Mouse (Mus musculus) intestine, postnatal 0 days (tissue): Measurements from ENCODE around the gene Plpp3. TPM values are rescaled to one million over a fixed set of nuclear protein-coding genes. Genes with fewer than 3 reads are reported as not detected.

Source experiments
- ATAC-seq: fragments of 200-750 bp; cut with Nextera tagmentation; 2 replicates; pipeline ENCODE4 v1.8.0; 2017; ENCODE audit warnings: mild to moderate bottlenecking, moderate TSS enrichment, moderate library complexity
- H3K27ac ChIP-seq: fragments of 300-500 bp; sonication (generic); 2 replicates; pipeline ENCODE4 v1.5.1; 2014; ENCODE audit warnings: mild to moderate bottlenecking, low read depth, low read length, moderate library complexity
- H3K27me3 ChIP-seq: fragments of 300-500 bp; sonication (generic); replicated peaks from 2 replicates; pipeline ENCODE4 v1.6.1; 2014; ENCODE audit warnings: low read length, mixed read lengths; ENCODE audit not compliant: control insufficient read depth, insufficient read depth
- H3K36me3 ChIP-seq: fragments of 300-500 bp; sonication (generic); 2 replicates; pipeline ENCODE4 v1.6.1; 2014; ENCODE audit warnings: mild to moderate bottlenecking, moderate library complexity; ENCODE audit not compliant: control insufficient read depth, insufficient read depth
- H3K4me1 ChIP-seq: fragments of 300-500 bp; sonication (generic); replicated peaks from 2 replicates; pipeline ENCODE4 v1.6.1; 2014; ENCODE audit warnings: antibody characterized with exemption, low read length, mixed read lengths; ENCODE audit not compliant: control insufficient read depth, insufficient read depth
- H3K4me2 ChIP-seq: fragments of 300-500 bp; sonication (generic); replicated peaks from 2 replicates; pipeline ENCODE4 v1.6.1; 2014; ENCODE audit warnings: low read depth, mild to moderate bottlenecking, moderate library complexity
- H3K4me3 ChIP-seq: fragments of 300-500 bp; sonication (generic); 2 replicates; pipeline ENCODE4 v1.5.1; 2014; ENCODE audit warnings: low read depth, low read length
- H3K9ac ChIP-seq: fragments of 300-500 bp; sonication (generic); 2 replicates; pipeline ENCODE4 v1.6.1; 2014; ENCODE audit warnings: mild to moderate bottlenecking, low read depth, low read length
- H3K9me3 ChIP-seq: fragments of 300-500 bp; sonication (generic); 2 replicates; pipeline ENCODE4 v1.6.1; 2016; ENCODE audit warnings: mixed run types; ENCODE audit not compliant: control insufficient read depth
- CTCF ChIP-seq: sonication (generic); IDR thresholded peaks from 2 replicates; pipeline ENCODE4 v1.5.1; 2016; ENCODE audit warnings: low read depth, mild to moderate bottlenecking, control low read depth, antibody characterized with exemption, moderate library complexity
- WGBS: fragments of 180-500 bp; shearing (Covaris S2); extraction: QIAGEN DNeasy Blood & Tissue Kit; methylation state at CpG from one replicate; pipeline ENCODE4 v1.1.7; 2014; 5-methylcytosine and 5-hydroxymethylcytosine counted together
- polyA plus RNA-seq: library from polyadenylated mRNA; unstranded; fragments of >200 nt; fragmentation: Nextera tagmentation; extraction: Ambion mirVana; gene quantifications from 2 replicates; pipeline ENCODE4 v1.2.1, GENCODE M21; 2015

Plpp3 gene
- polyA plus RNA-seq, 1 experiment from 2014 or later = 84.1 TPM

- no peak for TF ChIP-seq CTCF
- Histone ChIP-seq H3K27ac (no peak overlapping the region), H3K4me2 (no peak overlapping the region), H3K9me3 (no peaks in the 10 kb centered on the region), H3K9ac (no peak overlapping the region), H3K4me3 (no peak overlapping the region), H3K36me3 (peaks cover 7% of the 10 kb centered on the region; the same call in 1 of the 2 replicates), H3K4me1 (no peaks in the 10 kb centered on the region), H3K27me3 (no peaks in the 10 kb centered on the region)
- whole genome bisulfite sequencing = 74% methylated on average over 3 of the region's 3 CpGs
- ATAC-seq = no peak
Observed at GRCm38 (mm10) chr4:105171432-105171831, 14.3 kb downstream of the Plpp3 start.

- TF ChIP-seq CTCF = no peak
- peaks cover 7% of the 10 kb centered on the region for H3K36me3 ChIP-seq
- H3K4me2 ChIP-seq = no peak overlapping the region
- no peaks in the 10 kb centered on the region for H3K4me1 ChIP-seq
- no peak overlapping the region for H3K4me3 ChIP-seq
- no peak overlapping the region for H3K27ac ChIP-seq
- no peak overlapping the region for H3K9ac ChIP-seq
- ATAC-seq = no peak
- no peaks in the 10 kb centered on the region for H3K27me3 ChIP-seq
- WGBS = 89% methylated on average over 4 of the region's 4 CpGs
- H3K9me3 ChIP-seq = no peaks in the 10 kb centered on the region
Observed at GRCm38 (mm10) chr4:105174778-105175177, 17.6 kb downstream of the Plpp3 start.

GRCm38 (mm10) chr4:105175255-105176035, 18.3 kb downstream of the Plpp3 start:
- Histone ChIP-seq H3K27me3 (no peaks in the 10 kb centered on the region), H3K36me3 (peaks cover 7% of the 10 kb centered on the region), H3K4me3 (no peak overlapping the region), H3K4me2 (no peak overlapping the region), H3K9me3 (no peaks in the 10 kb centered on the region), H3K4me1 (no peaks in the 10 kb centered on the region), H3K9ac (no peak overlapping the region), H3K27ac (no peak overlapping the region)
- no peak for TF ChIP-seq CTCF
- 74% methylated on average over 16 of the region's 16 CpGs for WGBS
- no peak for ATAC-seq

GRCm38 (mm10) chr4:105181014-105181658, 24.0 kb downstream of the Plpp3 start:
- no peak for ATAC-seq
- Histone ChIP-seq H3K4me2 (no peak overlapping the region), H3K4me1 (0 out of 2 replicates have a peak, but pooled peaks cover 2% of the 10 kb centered on the region), H3K27me3 (no peaks in the 10 kb centered on the region), H3K4me3 (no peak overlapping the region), H3K9ac (no peak overlapping the region), H3K9me3 (no peaks in the 10 kb centered on the region), H3K27ac (no peak overlapping the region), H3K36me3 (peaks cover 7% of the 10 kb centered on the region; the same call in 1 of the 2 replicates)
- TF ChIP-seq CTCF = no peak
- 73% methylated on average over 15 of the region's 16 CpGs for WGBS

- Histone ChIP-seq H3K4me1 (0 out of 2 replicates have a peak, but pooled peaks cover 2% of the 10 kb centered on the region), H3K27ac (no peak overlapping the region), H3K36me3 (peaks cover 4% of the 10 kb centered on the region; the same call in 1 of the 2 replicates), H3K9me3 (no peaks in the 10 kb centered on the region), H3K4me3 (no peak overlapping the region), H3K27me3 (no peaks in the 10 kb centered on the region), H3K4me2 (no peak overlapping the region), H3K9ac (no peak overlapping the region)
- no peak for ATAC-seq
- 79% methylated on average over 3 of the region's 3 CpGs for WGBS
- no peak for TF ChIP-seq CTCF
Observed at GRCm38 (mm10) chr4:105181659-105182167, 24.6 kb downstream of the Plpp3 start.

- H3K9ac ChIP-seq = no peak overlapping the region
- no peak for TF ChIP-seq CTCF
- WGBS = 77% methylated on average over 5 of the region's 5 CpGs
- H3K4me2 ChIP-seq = no peak overlapping the region
- peaks cover 4% of the 10 kb centered on the region; the same call in 1 of the 2 replicates for H3K36me3 ChIP-seq
- H3K27me3 ChIP-seq = no peaks in the 10 kb centered on the region
- no peak overlapping the region for H3K4me3 ChIP-seq
- H3K4me1 ChIP-seq = 0 out of 2 replicates have a peak, but pooled peaks cover 3% of the 10 kb centered on the region
- H3K27ac ChIP-seq = no peak overlapping the region
- H3K9me3 ChIP-seq = no peaks in the 10 kb centered on the region
- no peak for ATAC-seq
Observed at GRCm38 (mm10) chr4:105182249-105182648, 25.1 kb downstream of the Plpp3 start.
